Mouse (Mus musculus): ENCODE measurements around the gene Slc25a47. TPM values are rescaled to one million over a fixed set of nuclear protein-coding genes. Genes with fewer than 3 reads are reported as not detected.
A peak's percentile ranks its signal among the peaks of the same experiment; 100 is the strongest.

The Slc25a47 gene
- total RNA-seq, 1 experiment from 2014 or later = 0.48 TPM

DNA sequence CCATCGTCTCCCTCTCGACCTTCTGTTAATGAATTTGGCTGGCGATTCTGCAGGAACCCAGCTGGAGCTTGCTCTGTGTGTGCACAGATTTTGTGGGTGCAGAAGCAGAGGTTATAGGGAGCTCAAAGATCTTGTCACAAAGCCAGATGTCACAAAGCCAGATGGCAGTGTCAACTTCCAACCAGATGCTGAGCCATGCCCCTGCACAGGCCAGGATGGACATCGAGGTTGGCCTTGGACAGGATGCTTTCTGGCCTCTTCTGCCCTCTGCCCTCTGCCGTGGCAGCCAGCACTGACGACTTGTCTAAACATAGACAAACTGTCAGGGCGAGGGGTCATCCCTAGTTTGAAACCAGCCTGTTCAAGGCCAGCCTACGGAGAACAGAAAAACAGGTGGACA lies 14.3 kb downstream of the Slc25a47 start:
- no peak for ATAC-seq (replicated peaks; ENCODE audit: insufficient number of reproducible peaks, low FRiP score, low TSS enrichment, poor library complexity, severe bottlenecking)

DNA sequence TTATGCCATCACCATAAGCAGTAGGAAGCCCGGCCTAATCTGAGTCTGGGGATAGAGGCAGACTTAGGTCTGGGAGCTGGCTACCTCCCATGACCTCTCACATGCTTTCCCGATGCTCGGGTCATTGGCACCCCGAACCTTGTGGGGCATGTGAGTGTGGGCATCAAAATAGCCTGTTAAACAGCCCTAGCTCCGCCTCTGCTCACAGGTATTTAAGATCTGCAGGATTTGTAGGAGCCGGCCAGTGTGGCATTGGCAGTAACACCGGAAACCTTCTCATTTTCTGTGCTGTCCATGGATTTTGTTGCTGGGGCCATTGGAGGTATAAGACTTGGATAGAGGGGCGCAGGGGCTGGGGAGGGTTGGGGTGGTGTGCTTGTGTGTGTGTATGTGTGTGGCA lies 15.0 kb downstream of the Slc25a47 start:
- no peak for ATAC-seq (replicated peaks; ENCODE audit: insufficient number of reproducible peaks, low FRiP score, low TSS enrichment, poor library complexity, severe bottlenecking)

- ATAC-seq (replicated peaks; ENCODE audit: insufficient number of reproducible peaks, low FRiP score, low TSS enrichment, poor library complexity, severe bottlenecking) = no peak
These were observed 17.0 kb downstream of the Slc25a47 start for GRCm38 (mm10) chr12:108852822-108853221.

- ATAC-seq (replicated peaks; ENCODE audit: insufficient number of reproducible peaks, low FRiP score, low TSS enrichment, poor library complexity, severe bottlenecking) = no peak
These were observed 19.2 kb downstream of the Slc25a47 start for GRCm38 (mm10) chr12:108855081-108855480.

DNA sequence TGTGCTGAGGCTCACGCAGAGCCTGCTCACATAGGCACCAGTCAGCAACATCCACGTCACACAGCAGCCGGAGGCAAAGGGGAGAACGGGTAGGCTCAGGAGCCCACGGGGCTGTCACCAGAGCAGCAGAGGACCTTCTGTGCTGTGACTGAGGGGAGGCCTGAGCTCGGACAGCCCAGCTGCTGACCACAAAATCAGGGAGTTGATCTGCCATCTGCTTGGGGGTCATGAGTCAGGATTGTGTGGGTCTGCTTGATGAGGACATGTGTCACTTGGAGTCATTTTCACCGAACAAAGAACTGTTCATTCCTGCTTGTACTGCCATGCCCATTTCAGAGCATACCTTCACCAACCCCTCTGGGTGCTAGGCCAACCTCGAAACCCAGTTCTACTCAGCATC lies 20.3 kb downstream of the Slc25a47 start:
- ATAC-seq (replicated peaks; ENCODE audit: insufficient number of reproducible peaks, low FRiP score, low TSS enrichment, poor library complexity, severe bottlenecking) = no peak

GRCm38 (mm10) chr12:108857109-108857508 lies 21.3 kb downstream of the Slc25a47 start:
- ATAC-seq (replicated peaks; ENCODE audit: insufficient number of reproducible peaks, low FRiP score, low TSS enrichment, poor library complexity, severe bottlenecking) = no peak

DNA sequence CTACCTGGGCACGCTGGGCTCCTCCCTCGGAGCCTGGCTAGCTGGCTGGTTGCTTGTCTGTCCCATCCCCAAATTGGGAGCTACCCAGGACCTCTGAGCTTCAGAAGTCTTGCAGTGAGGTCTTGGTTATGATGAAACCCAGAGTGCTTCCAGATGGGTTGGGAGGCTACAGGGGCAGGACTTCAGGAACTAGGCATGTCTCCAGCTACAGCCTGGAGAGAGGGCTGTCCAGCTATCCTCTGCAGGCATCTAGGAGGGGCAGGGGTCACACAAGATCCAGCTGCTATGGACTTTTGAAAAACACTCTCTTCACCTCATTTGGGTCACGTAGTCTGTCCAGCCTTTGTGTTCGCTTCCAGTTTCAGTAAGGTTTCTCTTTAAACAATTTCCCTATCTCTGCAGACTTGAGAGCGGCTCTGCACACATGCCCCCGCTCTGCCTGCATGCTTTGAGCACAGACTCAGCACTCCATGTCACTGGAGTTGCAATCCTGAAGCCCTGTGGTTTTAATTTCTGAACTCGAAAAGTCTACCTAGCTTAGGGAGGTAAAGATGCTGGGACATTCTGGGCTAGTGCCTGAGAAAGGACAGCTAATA lies 21.8 kb downstream of the Slc25a47 start:
- ATAC-seq (replicated peaks; ENCODE audit: insufficient number of reproducible peaks, low FRiP score, low TSS enrichment, poor library complexity, severe bottlenecking) = no peak

- no peak for ATAC-seq (replicated peaks; ENCODE audit: insufficient number of reproducible peaks, low FRiP score, low TSS enrichment, poor library complexity, severe bottlenecking)
These were observed 22.6 kb downstream of the Slc25a47 start for GRCm38 (mm10) chr12:108858486-108858885.

- no peak for ATAC-seq (replicated peaks; ENCODE audit: insufficient number of reproducible peaks, low FRiP score, low TSS enrichment, poor library complexity, severe bottlenecking)
These were observed 29.2 kb downstream of the Slc25a47 start for GRCm38 (mm10) chr12:108865007-108865494.

GRCm38 (mm10) chr12:108869575-108869974 lies 33.7 kb downstream of the Slc25a47 start:
- no peak for ATAC-seq (replicated peaks; ENCODE audit: insufficient number of reproducible peaks, low FRiP score, low TSS enrichment, poor library complexity, severe bottlenecking)

GRCm38 (mm10) chr12:108873122-108873521 lies 37.3 kb downstream of the Slc25a47 start:
- ATAC-seq (replicated peaks; ENCODE audit: insufficient number of reproducible peaks, low FRiP score, low TSS enrichment, poor library complexity, severe bottlenecking) = no peak

DNA sequence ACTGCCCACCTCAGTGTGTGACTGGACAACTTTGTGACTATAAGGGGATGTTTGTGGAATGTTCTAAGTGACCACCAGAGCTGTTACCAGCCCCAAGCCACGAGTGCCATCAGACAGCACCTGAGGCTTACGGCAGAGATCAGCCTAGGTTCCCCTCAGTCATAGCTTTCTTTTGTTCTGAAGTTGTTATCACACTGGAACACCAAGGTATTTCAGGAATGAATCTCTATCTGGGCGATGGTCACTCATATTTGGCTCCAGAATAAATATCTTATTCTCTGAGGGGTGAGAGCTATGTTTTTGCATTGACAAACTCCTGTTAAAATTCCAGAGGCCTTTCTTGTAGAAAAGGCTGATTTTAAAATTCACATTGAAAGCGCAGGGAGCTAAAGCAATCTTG lies 43.3 kb downstream of the Slc25a47 start:
- ATAC-seq (replicated peaks; ENCODE audit: insufficient number of reproducible peaks, low FRiP score, low TSS enrichment, poor library complexity, severe bottlenecking) = no peak

- no peak for ATAC-seq (replicated peaks; ENCODE audit: insufficient number of reproducible peaks, low FRiP score, low TSS enrichment, poor library complexity, severe bottlenecking)
These were observed 44.8 kb downstream of the Slc25a47 start for GRCm38 (mm10) chr12:108880606-108881005.

DNA sequence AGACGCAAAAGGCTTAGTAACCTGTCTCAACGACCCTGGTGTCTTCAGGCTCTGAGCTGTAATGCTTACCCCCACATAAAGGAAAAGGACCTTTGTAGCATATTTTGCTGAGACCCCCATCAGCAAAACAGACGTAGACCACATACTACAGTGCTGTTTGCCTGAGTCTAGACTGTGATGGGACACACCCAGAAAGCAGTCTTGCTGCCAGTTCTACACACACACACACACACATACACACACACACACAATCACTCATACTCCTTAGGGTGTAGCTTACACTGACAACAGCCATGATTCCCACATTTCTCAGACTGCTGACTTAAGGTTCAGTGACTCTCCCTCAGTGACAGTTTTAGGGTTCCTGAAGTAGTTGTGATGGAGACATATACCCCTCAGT lies 45.3 kb downstream of the Slc25a47 start:
- ATAC-seq (replicated peaks; ENCODE audit: insufficient number of reproducible peaks, low FRiP score, low TSS enrichment, poor library complexity, severe bottlenecking) = no peak

GRCm38 (mm10) chr12:108882776-108883175 lies 46.9 kb downstream of the Slc25a47 start:
- ATAC-seq (replicated peaks; ENCODE audit: insufficient number of reproducible peaks, low FRiP score, low TSS enrichment, poor library complexity, severe bottlenecking) = no peak

- no peak for ATAC-seq (replicated peaks; ENCODE audit: insufficient number of reproducible peaks, low FRiP score, low TSS enrichment, poor library complexity, severe bottlenecking)
These were observed 50.1 kb downstream of the Slc25a47 start for GRCm38 (mm10) chr12:108885906-108886305.

GRCm38 (mm10) chr12:108887077-108887476 lies 51.2 kb downstream of the Slc25a47 start:
- no peak for ATAC-seq (replicated peaks; ENCODE audit: insufficient number of reproducible peaks, low FRiP score, low TSS enrichment, poor library complexity, severe bottlenecking)

DNA sequence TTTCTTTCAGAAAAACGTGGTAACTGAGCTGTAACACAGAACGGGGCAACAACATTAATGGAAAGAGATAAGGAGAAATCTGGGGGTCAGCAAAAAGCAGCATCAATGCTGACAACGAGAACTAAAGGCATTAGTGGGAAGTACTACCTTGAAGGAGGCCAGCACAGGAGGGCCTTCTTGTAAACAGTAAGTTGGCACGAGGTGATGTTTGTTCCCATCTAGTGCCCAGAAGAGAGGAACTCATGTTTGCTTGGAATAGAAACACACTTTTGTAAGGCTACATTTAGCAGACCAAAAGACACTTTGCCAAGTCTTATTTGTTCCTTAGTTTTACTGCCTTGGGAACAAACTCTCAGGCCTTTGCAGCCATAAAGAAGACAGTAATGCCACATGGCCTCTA lies 52.8 kb downstream of the Slc25a47 start:
- ATAC-seq (replicated peaks; ENCODE audit: insufficient number of reproducible peaks, low FRiP score, low TSS enrichment, poor library complexity, severe bottlenecking) = no peak

DNA sequence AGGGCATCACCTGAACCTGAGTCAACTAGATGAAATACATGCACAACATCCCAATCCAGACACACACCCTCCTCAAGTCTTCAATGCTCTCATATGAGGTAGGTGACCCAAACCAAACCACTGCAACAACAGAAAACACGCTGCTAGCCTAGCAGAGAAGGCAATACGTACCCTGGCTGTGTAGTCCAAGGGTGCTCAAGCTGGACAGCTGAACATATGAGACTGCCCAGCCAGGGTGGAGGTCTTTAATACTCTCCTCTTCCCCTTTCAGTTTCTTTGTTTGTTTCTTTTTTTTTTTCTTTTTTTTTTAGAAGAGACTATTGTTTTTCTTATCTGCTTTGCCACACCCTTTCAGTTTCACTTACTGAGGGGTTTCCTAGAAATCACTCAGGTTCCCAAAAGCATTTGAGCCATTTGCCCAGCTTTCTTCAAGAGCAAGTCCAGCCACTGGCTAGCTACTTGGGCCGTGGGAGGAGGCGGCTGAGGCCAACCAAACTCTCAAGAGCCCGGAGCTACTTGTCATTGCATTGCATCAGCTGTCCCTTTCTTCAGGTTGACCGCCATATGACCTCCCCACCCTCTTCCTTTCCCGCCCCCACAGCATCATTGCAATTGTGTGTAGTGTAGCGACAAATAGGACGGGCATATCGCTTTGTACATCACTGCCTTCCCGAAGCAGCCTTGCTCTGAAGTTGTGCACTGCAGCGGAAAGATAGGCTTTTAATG lies 57.3 kb downstream of the Slc25a47 start, which contains the start of gene Wdr25:
TSS of gene Wdr25 (plus strand) at position 643 of the 726 bp plus-strand sequence.
- ATAC-seq (replicated peaks; ENCODE audit: insufficient number of reproducible peaks, low FRiP score, low TSS enrichment, poor library complexity, severe bottlenecking) = peak; percentile 52

GRCm38 (mm10) chr12:108893715-108894431 lies 58.0 kb downstream of the Slc25a47 start, which contains the start of gene Wars:
TSS of gene Wars (minus strand) at chr12:108894174.
- ATAC-seq (replicated peaks; ENCODE audit: insufficient number of reproducible peaks, low FRiP score, low TSS enrichment, poor library complexity, severe bottlenecking) = peak; percentile 94

All from monocyte, adult 5-6 weeks (primary cell).